Mouse (Mus musculus) kidney, embryonic 14.5 days (tissue): Measurements from ENCODE around the gene Olfr1417. TPM values are rescaled to one million over a fixed set of nuclear protein-coding genes. Genes with fewer than 3 reads are reported as not detected.

Experiments
- ATAC-seq: fragments of 200-750 bp; cut with Nextera tagmentation; 2 replicates; pipeline ENCODE4 v1.8.0; 2017; ENCODE audit warnings: moderate number of reproducible peaks, mild to moderate bottlenecking, moderate TSS enrichment, moderate library complexity; ENCODE audit not compliant: low FRiP score, low TSS enrichment
- H3K27ac ChIP-seq: fragments of 300-500 bp; sonication (generic); 2 replicates; pipeline ENCODE4 v1.5.1; 2014; ENCODE audit warnings: low read depth, mild to moderate bottlenecking, low read length, moderate library complexity, mixed read lengths
- H3K27me3 ChIP-seq: fragments of 300-500 bp; sonication (generic); 2 replicates; pipeline ENCODE4 v1.6.1; 2014; ENCODE audit warnings: mild to moderate bottlenecking, low read length; ENCODE audit not compliant: control insufficient read depth, insufficient read depth
- H3K36me3 ChIP-seq: fragments of 300-500 bp; sonication (generic); 2 replicates; pipeline ENCODE4 v1.6.1; 2014; ENCODE audit warnings: low read length, mixed read lengths; ENCODE audit not compliant: control insufficient read depth, insufficient read depth
- H3K4me1 ChIP-seq: fragments of 300-500 bp; sonication (generic); 2 replicates; pipeline ENCODE4 v1.6.1; 2014; ENCODE audit warnings: low read length, mixed read lengths; ENCODE audit not compliant: control insufficient read depth, insufficient read depth
- H3K4me2 ChIP-seq: fragments of 300-500 bp; sonication (generic); replicated peaks from 2 replicates; pipeline ENCODE4 v1.6.1; 2014; ENCODE audit warnings: low read depth, mild to moderate bottlenecking, low read length
- H3K4me3 ChIP-seq: fragments of 300-500 bp; sonication (generic); 2 replicates; pipeline ENCODE4 v1.5.1; 2014; ENCODE audit warnings: mild to moderate bottlenecking, low read length
- H3K9ac ChIP-seq: fragments of 300-500 bp; sonication (generic); 2 replicates; pipeline ENCODE4 v1.6.1; 2014; ENCODE audit warnings: low read depth, mild to moderate bottlenecking, low read length, moderate library complexity
- H3K9me3 ChIP-seq: fragments of 300-500 bp; sonication (generic); 2 replicates; pipeline ENCODE4 v1.6.1; 2016; ENCODE audit warnings: low read length; ENCODE audit not compliant: control insufficient read depth
- WGBS: fragments of 180-500 bp; shearing (Covaris S2); extraction: QIAGEN DNeasy Blood & Tissue Kit; methylation state at CpG from one replicate; pipeline ENCODE4 v1.1.7; 2014; 5-methylcytosine and 5-hydroxymethylcytosine counted together
- polyA plus RNA-seq: library from polyadenylated mRNA; unstranded; fragments of >200 nt; fragmentation: Nextera tagmentation; extraction: Ambion mirVana; gene quantifications from 2 replicates; pipeline ENCODE4 v1.2.1, GENCODE M21; 2014

Gene Olfr1417
- polyA plus RNA-seq, 1 experiment from 2014 or later, result 0.12 TPM

GRCm38 (mm10) chr19:11814742-11815333, 24.2 kb downstream of the Olfr1417 start:
- H3K4me1 ChIP-seq, result peaks cover 8% of the 10 kb centered on the region; the same call in 1 of the 2 replicates
- no peaks in the 10 kb centered on the region for H3K9me3 ChIP-seq
- WGBS, result 82% methylated on average over 6 of the region's 6 CpGs
- H3K27ac ChIP-seq, result no peak overlapping the region
- H3K4me2 ChIP-seq, result no peak overlapping the region
- H3K27me3 ChIP-seq, result no peaks in the 10 kb centered on the region
- no peak overlapping the region for H3K9ac ChIP-seq
- no peak for ATAC-seq
- H3K4me3 ChIP-seq, result no peak overlapping the region
- H3K36me3 ChIP-seq, result no peaks in the 10 kb centered on the region

GRCm38 (mm10) chr19:11813649-11814048, 25.4 kb downstream of the Olfr1417 start:
- no peak overlapping the region for H3K27ac ChIP-seq
- ATAC-seq, result no peak
- no peaks in the 10 kb centered on the region for H3K9me3 ChIP-seq
- no peaks in the 10 kb centered on the region for H3K36me3 ChIP-seq
- H3K27me3 ChIP-seq, result no peaks in the 10 kb centered on the region
- H3K9ac ChIP-seq, result no peak overlapping the region
- WGBS, result 13% methylated on average over 8 of the region's 8 CpGs
- no peak overlapping the region for H3K4me2 ChIP-seq
- H3K4me1 ChIP-seq, result peaks cover 8% of the 10 kb centered on the region; the same call in 1 of the 2 replicates
- no peak overlapping the region for H3K4me3 ChIP-seq

- H3K27me3 ChIP-seq, result no peaks in the 10 kb centered on the region
- no peak overlapping the region for H3K4me3 ChIP-seq
- WGBS, result 72% methylated on average over 4 of the region's 4 CpGs
- H3K9me3 ChIP-seq, result no peaks in the 10 kb centered on the region
- H3K36me3 ChIP-seq, result no peaks in the 10 kb centered on the region
- no peak overlapping the region for H3K9ac ChIP-seq
- peaks cover 8% of the 10 kb centered on the region; the same call in 1 of the 2 replicates for H3K4me1 ChIP-seq
- no peak for ATAC-seq
- no peak overlapping the region for H3K27ac ChIP-seq
- H3K4me2 ChIP-seq, result no peak overlapping the region
These were observed 25.9 kb downstream of the Olfr1417 start for GRCm38 (mm10) chr19:11813136-11813535.

- no peak overlapping the region for H3K4me2 ChIP-seq
- ATAC-seq, result peak; percentile 90
- no peaks in the 10 kb centered on the region for H3K36me3 ChIP-seq
- no peak overlapping the region for H3K4me3 ChIP-seq
- 32% methylated on average over 5 of the region's 5 CpGs for WGBS
- no peak overlapping the region for H3K27ac ChIP-seq
- H3K9ac ChIP-seq, result no peak overlapping the region
- no peaks in the 10 kb centered on the region for H3K9me3 ChIP-seq
- peaks cover 8% of the 10 kb centered on the region; the same call in 1 of the 2 replicates for H3K4me1 ChIP-seq
- H3K27me3 ChIP-seq, result no peaks in the 10 kb centered on the region
These were observed 27.2 kb downstream of the Olfr1417 start for GRCm38 (mm10) chr19:11811688-11812365.

DNA sequence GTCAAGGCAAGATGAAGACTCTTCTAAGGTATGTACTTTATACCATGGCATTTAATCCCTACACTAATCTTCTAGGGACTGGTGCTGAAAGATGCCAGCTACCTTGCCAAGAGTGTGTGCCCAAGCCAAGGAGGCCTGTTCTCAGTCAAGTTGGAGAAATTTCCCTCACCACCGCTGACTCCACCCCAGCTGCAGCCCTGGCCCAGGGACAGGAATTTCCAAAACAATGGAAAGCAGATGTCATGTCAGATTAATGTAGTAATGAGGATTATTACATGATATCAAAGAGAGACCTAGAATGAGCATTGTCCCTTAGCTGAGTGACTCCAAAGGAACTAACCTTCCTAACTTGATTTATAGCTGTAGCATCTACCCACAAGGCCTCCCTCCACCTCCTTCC, 28.2 kb downstream of the Olfr1417 start:
- no peak for ATAC-seq
- no peak overlapping the region for H3K4me3 ChIP-seq
- H3K27me3 ChIP-seq, result no peaks in the 10 kb centered on the region
- no peak overlapping the region for H3K9ac ChIP-seq
- peaks cover 8% of the 10 kb centered on the region; the same call in 1 of the 2 replicates for H3K4me1 ChIP-seq
- no peaks in the 10 kb centered on the region for H3K9me3 ChIP-seq
- H3K4me2 ChIP-seq, result no peak overlapping the region
- WGBS, result 71% methylated on average over 1 of the region's 1 CpGs
- no peak overlapping the region for H3K27ac ChIP-seq
- H3K36me3 ChIP-seq, result no peaks in the 10 kb centered on the region

GRCm38 (mm10) chr19:11810003-11810758, 28.8 kb downstream of the Olfr1417 start:
- Histone ChIP-seq H3K27me3 (no peaks in the 10 kb centered on the region), H3K36me3 (no peaks in the 10 kb centered on the region), H3K27ac (no peak overlapping the region), H3K4me1 (peaks cover 8% of the 10 kb centered on the region; the same call in 1 of the 2 replicates), H3K9me3 (no peaks in the 10 kb centered on the region), H3K9ac (no peak overlapping the region), H3K4me2 (no peak overlapping the region), H3K4me3 (no peak overlapping the region)
- ATAC-seq, result no peak
- WGBS, result 81% methylated on average over 5 of the region's 5 CpGs

DNA sequence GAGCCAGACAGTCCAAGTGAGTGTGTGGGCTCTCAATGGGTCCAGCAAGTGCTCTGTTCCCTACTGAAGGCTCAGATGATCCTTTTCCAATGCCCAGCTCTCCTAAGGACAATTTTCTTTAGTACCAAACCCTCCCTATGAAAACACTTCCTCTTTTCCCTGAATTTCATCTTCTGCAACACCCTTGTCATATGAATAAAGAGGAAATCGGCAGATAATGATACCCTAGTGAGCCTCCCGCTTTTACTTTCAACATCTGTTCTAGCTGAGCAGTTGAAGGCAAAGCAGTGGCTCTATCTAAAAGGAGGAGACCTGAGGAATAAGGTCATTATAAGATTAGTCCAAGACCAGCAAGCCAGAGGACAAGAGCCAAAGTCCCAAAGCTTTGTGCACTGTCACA, 30.6 kb downstream of the Olfr1417 start:
- Histone ChIP-seq H3K36me3 (no peaks in the 10 kb centered on the region), H3K9ac (no peak overlapping the region), H3K4me1 (peaks cover 8% of the 10 kb centered on the region; the same call in 1 of the 2 replicates), H3K4me2 (no peak overlapping the region), H3K27me3 (no peaks in the 10 kb centered on the region), H3K9me3 (no peaks in the 10 kb centered on the region), H3K27ac (no peak overlapping the region), H3K4me3 (no peak overlapping the region)
- no peak for ATAC-seq
- 86% methylated on average over 2 of the region's 2 CpGs for WGBS

DNA sequence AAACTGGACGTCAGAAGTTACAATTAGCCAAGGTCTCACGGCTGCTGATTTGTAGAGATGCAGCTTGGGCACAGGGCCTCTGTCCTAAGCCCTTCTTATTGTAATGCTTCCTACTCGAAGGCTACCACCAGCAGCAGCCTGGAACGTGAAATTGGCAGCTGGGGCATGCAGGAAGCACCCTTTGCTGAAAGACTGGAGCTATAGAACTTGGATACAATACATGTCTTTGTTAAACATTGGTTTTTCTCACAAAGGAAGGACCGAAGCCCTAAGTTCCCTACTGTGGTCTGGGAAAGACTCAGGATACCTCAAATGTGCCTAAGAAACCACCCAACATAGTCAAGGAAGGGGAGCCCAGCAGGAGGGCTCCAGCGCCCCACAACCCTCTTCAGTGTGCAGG, 31.2 kb downstream of the Olfr1417 start:
- no peak for ATAC-seq
- Histone ChIP-seq H3K27me3 (no peaks in the 10 kb centered on the region), H3K4me3 (no peak overlapping the region), H3K4me2 (no peak overlapping the region), H3K36me3 (no peaks in the 10 kb centered on the region), H3K9ac (no peak overlapping the region), H3K9me3 (no peaks in the 10 kb centered on the region), H3K27ac (no peak overlapping the region), H3K4me1 (peaks cover 3% of the 10 kb centered on the region; the same call in 1 of the 2 replicates)
- WGBS, result 84% methylated on average over 6 of the region's 6 CpGs

DNA sequence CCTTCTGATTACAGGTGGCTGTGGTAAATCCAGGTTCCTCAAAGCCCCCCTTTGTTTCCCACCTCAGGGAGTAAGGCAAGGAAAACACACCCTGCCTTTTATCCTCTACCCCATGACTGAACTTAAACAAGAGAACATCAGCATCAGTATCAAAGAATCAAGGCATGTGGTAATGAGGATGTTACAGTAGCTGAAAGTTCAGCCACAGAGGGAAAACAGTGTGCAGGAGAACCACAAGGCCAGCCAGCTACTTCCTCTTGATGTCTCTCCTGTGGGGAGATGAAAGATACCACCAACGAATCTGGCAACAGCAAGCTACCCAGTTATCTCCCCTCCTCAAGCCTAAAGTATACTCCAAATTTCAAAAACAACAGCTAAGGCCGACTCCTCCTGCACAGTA, 31.8 kb downstream of the Olfr1417 start:
- 62% methylated on average over 2 of the region's 2 CpGs for WGBS
- no peaks in the 10 kb centered on the region for H3K36me3 ChIP-seq
- no peak overlapping the region for H3K9ac ChIP-seq
- ATAC-seq, result no peak
- H3K27me3 ChIP-seq, result no peaks in the 10 kb centered on the region
- H3K4me1 ChIP-seq, result peaks cover 3% of the 10 kb centered on the region; the same call in 1 of the 2 replicates
- H3K27ac ChIP-seq, result no peak overlapping the region
- no peak overlapping the region for H3K4me2 ChIP-seq
- no peaks in the 10 kb centered on the region for H3K9me3 ChIP-seq
- no peak overlapping the region for H3K4me3 ChIP-seq
